ENCODE assay signal across 8 mouse cellular contexts in genomic region chr11:114205192-114205591, GRCm38 (mm10).
DNase-seq lines count a peak whose midpoint lies in the region; ATAC-seq and TF ChIP-seq lines count a peak whose summit lies in the region.

No protein-coding gene starts in this region.

- no peak overlapping the region for H3K9ac ChIP-seq in liver, embryonic 12.5 days

- TF ChIP-seq CTCF in bone marrow, adult 2 months (IDR thresholded peaks at IDR 0.05; ENCODE audit: control insufficient read depth, insufficient read depth, low read length): peak; percentile 81

- H3K27ac ChIP-seq in liver, embryonic 12.5 days: no peak overlapping the region
- no peak overlapping the region for H3K27ac ChIP-seq in bone marrow, adult 2 months (ENCODE audit: control insufficient read depth, insufficient read depth, low read depth, low read length, poor library complexity)

- intact Hi-C loops in gastrocnemius, postnatal 14 days (cut with DNase I; ENCODE audit: low total_unique reads): no loop called here

- H3K4me1 ChIP-seq in liver, embryonic 12.5 days: no peaks in the 10 kb centered on the region
- H3K4me1 ChIP-seq in bone marrow, adult 2 months (ENCODE audit: control insufficient read depth, insufficient read depth, low read length): peaks cover 2% of the 10 kb centered on the region; the same call in 1 of the 2 replicates

- DNase-seq in cerebellum, adult 18-20 months: peak; percentile 58 to 71
- DNase-seq in liver: peak; percentile 61
- peak; percentile 38 for DNase-seq in gastrocnemius, postnatal 14 days
- DNase-seq in lung, postnatal 4 days: peak; percentile 40 to 56
- peak; percentile 87 for DNase-seq in thymus, postnatal 0 days (ENCODE audit: low spot score)

- H3K9me3 ChIP-seq in liver, embryonic 12.5 days (replicated peaks): no peaks in the 10 kb centered on the region

- no peak for TF ChIP-seq POLR2A in bone marrow, adult 2 months (IDR thresholded peaks at IDR 0.05; ENCODE audit: borderline replicate concordance, control insufficient read depth, low read depth, low read length)

- H3K4me3 ChIP-seq in liver, embryonic 12.5 days: no peak overlapping the region
- no peak overlapping the region for H3K4me3 ChIP-seq in bone marrow, adult 2 months (replicated peaks; ENCODE audit: control insufficient read depth, low read depth, low read length)

- no peaks in the 10 kb centered on the region for H3K36me3 ChIP-seq in liver, embryonic 12.5 days

- no peaks in the 10 kb centered on the region for H3K27me3 ChIP-seq in liver, embryonic 12.5 days (replicated peaks)

- H3K4me2 ChIP-seq in liver, embryonic 12.5 days: no peak overlapping the region

- 36% methylated on average over 2 of the region's 2 CpGs for WGBS in liver, embryonic 12.5 days (ENCODE audit: insufficient replicate concordance)
- 41% methylated on average over 2 of the region's 2 CpGs for WGBS in bone marrow, adult 2 months

- ATAC-seq in cerebellum, adult (ENCODE audit: insufficient number of reproducible peaks, low FRiP score, low TSS enrichment): no peak
- no peak for ATAC-seq in liver, embryonic 12.5 days
